Mouse (Mus musculus): ENCODE measurements around the gene Scaf11.

- TF ChIP-seq CTCF (IDR thresholded peaks at IDR 0.05; ENCODE audit: borderline replicate concordance, extremely low read depth, insufficient read depth, insufficient read length) = no peak
- no peak for TF ChIP-seq POLR2A (IDR thresholded peaks at IDR 0.05; ENCODE audit: borderline replicate concordance, extremely low read depth, insufficient read depth, insufficient read length, poor library complexity, severe bottlenecking)
Observed at GRCm38 (mm10) chr15:96382223-96382622, 78.4 kb downstream of the Scaf11 start.

All from brain, embryonic 14.5 days (tissue).